8 mouse cellular contexts compared by ENCODE assay signal in the genomic region with DNA sequence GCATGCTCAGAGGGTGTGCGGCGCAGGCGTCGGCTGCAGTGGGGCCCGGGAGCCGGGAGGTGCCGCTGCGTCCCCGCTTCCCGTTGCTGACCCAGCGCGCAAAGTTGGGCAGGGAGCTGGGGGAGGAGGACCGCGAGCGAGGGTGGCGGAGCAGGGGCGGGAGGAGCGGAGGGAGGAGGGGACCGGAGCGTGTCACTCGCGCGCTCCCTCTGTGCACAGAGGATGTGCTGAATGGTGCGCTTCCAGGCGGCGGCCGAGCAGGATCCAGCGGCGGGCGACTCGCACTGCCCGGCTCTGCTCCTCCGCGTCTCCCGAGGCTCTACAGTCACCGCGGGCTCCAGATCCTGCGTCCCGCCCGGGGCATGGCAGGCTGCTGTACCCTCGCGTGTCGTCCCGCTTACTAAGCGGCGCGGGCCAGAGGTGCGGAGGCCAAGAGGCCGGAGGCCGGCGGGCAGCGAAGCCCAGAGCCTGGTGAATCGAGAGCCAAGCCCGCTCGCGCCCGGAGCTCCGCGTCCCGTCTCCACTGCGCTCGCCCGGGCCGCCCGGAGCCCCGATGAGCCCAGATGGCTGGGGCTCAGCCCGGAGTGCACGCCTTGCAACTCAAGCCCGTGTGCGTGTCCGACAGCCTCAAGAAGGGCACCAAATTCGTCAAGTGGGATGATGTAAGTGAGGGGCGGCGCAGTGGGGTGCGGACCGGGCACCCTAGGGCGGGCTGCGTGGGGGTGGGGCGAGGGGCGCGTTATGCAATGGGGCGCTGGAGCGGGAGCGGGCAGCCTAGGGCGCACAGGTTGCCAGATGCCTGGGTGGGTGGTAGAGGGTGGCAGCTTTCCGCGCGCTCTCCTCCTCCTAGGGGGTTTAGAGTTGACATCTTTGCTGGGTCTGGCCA. TPM values are rescaled to one million over a fixed set of nuclear protein-coding genes. Genes with fewer than 3 reads are reported as not detected.
A peak's percentile ranks its signal among the peaks of the same experiment; 100 is the strongest.
DNase-seq lines count a peak whose midpoint lies in the region; ATAC-seq and TF ChIP-seq lines count a peak whose summit lies in the region.

A gene (plus strand): TSS at position 98 of the 886 bp plus-strand sequence.

- peak within 1 kb of the TSS; percentile 87 for H3K9ac ChIP-seq in forebrain, embryonic 16.5 days (replicated peaks; ENCODE audit: low read depth, low read length)
- H3K9ac ChIP-seq in liver, embryonic 15.5 days: peak within 1 kb of the TSS; percentile 46; the same call in 1 of the 2 replicates
- peak within 1 kb of the TSS; percentile 79 for H3K9ac ChIP-seq in neural tube, embryonic 11.5 days (ENCODE audit: low read length)
- peak within 1 kb of the TSS; percentile 80 for H3K9ac ChIP-seq in stomach, embryonic 15.5 days

- peak within 1 kb of the TSS; percentile 82 for H3K27ac ChIP-seq in forebrain, embryonic 16.5 days (ENCODE audit: low read length)
- H3K27ac ChIP-seq in liver, embryonic 15.5 days (replicated peaks): peak within 1 kb of the TSS; percentile 51; the same call in 1 of the 2 replicates
- H3K27ac ChIP-seq in neural tube, embryonic 11.5 days (ENCODE audit: low read depth, low read length): 0 out of 2 replicates have a peak within 1 kb of the TSS, but pooled peaks have one; percentile 15
- H3K27ac ChIP-seq in stomach, embryonic 15.5 days: peak within 1 kb of the TSS; percentile 64; the same call in 1 of the 2 replicates

- peak; percentile 88 to 91 for DNase-seq in cerebellum, adult 18-20 months
- DNase-seq in heart, postnatal 14 days: peak; percentile 89
- peak; percentile 87 for DNase-seq in layer of hippocampus, adult 11-12 months (ENCODE audit: low spot score)
- DNase-seq in neural tube, embryonic 11.5 days (ENCODE audit: low spot score): peak; percentile 91

- ATAC-seq in forebrain, embryonic 16.5 days: peak; percentile 97
- peak; percentile 85 for ATAC-seq in liver, embryonic 15.5 days (ENCODE audit: insufficient read depth)
- ATAC-seq in neural tube, embryonic 11.5 days (ENCODE audit: insufficient read depth, low FRiP score, low TSS enrichment): peak; percentile 97
- peak; percentile 96 for ATAC-seq in stomach, embryonic 15.5 days (ENCODE audit: insufficient read depth, low FRiP score, low read depth)

- H3K27me3 ChIP-seq in E14TG2a.4 (ENCODE audit: insufficient read depth, low read length): peaks cover 28% of the 10 kb centered on the region
- no peaks in the 10 kb centered on the region for H3K27me3 ChIP-seq in forebrain, embryonic 16.5 days (replicated peaks; ENCODE audit: control insufficient read depth, insufficient read depth, low read length)
- peaks cover 27% of the 10 kb centered on the region for H3K27me3 ChIP-seq in liver, embryonic 15.5 days
- no peaks in the 10 kb centered on the region for H3K27me3 ChIP-seq in neural tube, embryonic 11.5 days (ENCODE audit: control insufficient read depth, insufficient read depth, low read length)
- H3K27me3 ChIP-seq in stomach, embryonic 15.5 days (replicated peaks): no peaks in the 10 kb centered on the region

- no peaks in the 10 kb centered on the region for H3K9me3 ChIP-seq in E14TG2a.4 (ENCODE audit: low read length)
- H3K9me3 ChIP-seq in forebrain, embryonic 16.5 days (ENCODE audit: control insufficient read depth, low read length): no peaks in the 10 kb centered on the region
- no peaks in the 10 kb centered on the region for H3K9me3 ChIP-seq in liver, embryonic 15.5 days (replicated peaks)
- H3K9me3 ChIP-seq in neural tube, embryonic 11.5 days (ENCODE audit: control insufficient read depth, low read length): no peaks in the 10 kb centered on the region
- no peaks in the 10 kb centered on the region for H3K9me3 ChIP-seq in stomach, embryonic 15.5 days

- H3K36me3 ChIP-seq in E14TG2a.4 (ENCODE audit: insufficient read depth, low read length): no peaks in the 10 kb centered on the region
- H3K36me3 ChIP-seq in forebrain, embryonic 16.5 days (ENCODE audit: control insufficient read depth, insufficient read depth): no peaks in the 10 kb centered on the region
- H3K36me3 ChIP-seq in liver, embryonic 15.5 days (replicated peaks): no peaks in the 10 kb centered on the region
- H3K36me3 ChIP-seq in neural tube, embryonic 11.5 days (ENCODE audit: control insufficient read depth, insufficient read depth, low read length): no peaks in the 10 kb centered on the region
- H3K36me3 ChIP-seq in stomach, embryonic 15.5 days: no peaks in the 10 kb centered on the region

- peak within 1 kb of the TSS; percentile 54 for H3K4me2 ChIP-seq in forebrain, embryonic 16.5 days (ENCODE audit: low read length)
- H3K4me2 ChIP-seq in liver, embryonic 15.5 days: peak within 1 kb of the TSS; percentile 62
- H3K4me2 ChIP-seq in neural tube, embryonic 11.5 days (ENCODE audit: low read depth): peak within 1 kb of the TSS; percentile 95
- peak within 1 kb of the TSS; percentile 92 for H3K4me2 ChIP-seq in stomach, embryonic 15.5 days

- intact Hi-C loops in heart, postnatal 14 days (cut with DNase I): loop anchor here (1.0 to 10.0 kb wide), 6 partner anchors 104 to 538 kb away; no protein-coding TSS in a partner anchor

- peak within 1 kb of the TSS; percentile 91 for H3K4me3 ChIP-seq in E14TG2a.4 (replicated peaks; ENCODE audit: low read length)
- peak within 1 kb of the TSS; percentile 78 for H3K4me3 ChIP-seq in forebrain, embryonic 16.5 days (replicated peaks; ENCODE audit: low read length)
- H3K4me3 ChIP-seq in liver, embryonic 15.5 days (replicated peaks): peak within 1 kb of the TSS; percentile 58
- H3K4me3 ChIP-seq in neural tube, embryonic 11.5 days (ENCODE audit: low read depth, low read length): peak within 1 kb of the TSS; percentile 59
- H3K4me3 ChIP-seq in stomach, embryonic 15.5 days (replicated peaks): peak within 1 kb of the TSS; percentile 83

- TF ChIP-seq CTCF in E14TG2a.4 (conservative IDR thresholded peaks at IDR 0.05; ENCODE audit: low read length): no peak

- peaks cover 4% of the 10 kb centered on the region; the same call in 1 of the 2 replicates for H3K4me1 ChIP-seq in E14TG2a.4 (replicated peaks; ENCODE audit: low read depth, low read length)
- H3K4me1 ChIP-seq in forebrain, embryonic 16.5 days (replicated peaks; ENCODE audit: control insufficient read depth, insufficient read depth, low read length): peaks cover 7% of the 10 kb centered on the region; the same call in 1 of the 2 replicates
- H3K4me1 ChIP-seq in liver, embryonic 15.5 days (replicated peaks): no peaks in the 10 kb centered on the region
- peaks cover 4% of the 10 kb centered on the region for H3K4me1 ChIP-seq in neural tube, embryonic 11.5 days (ENCODE audit: control insufficient read depth, insufficient read depth, low read length)
- H3K4me1 ChIP-seq in stomach, embryonic 15.5 days: 0 out of 2 replicates have a peak, but pooled peaks cover 7% of the 10 kb centered on the region

- WGBS in forebrain, embryonic 16.5 days: under 1% methylated on average over 82 of the region's 88 CpGs
- WGBS in liver, embryonic 15.5 days (ENCODE audit: insufficient replicate concordance): under 1% methylated on average over 83 of the region's 88 CpGs
- WGBS in neural tube, embryonic 11.5 days: under 1% methylated on average over 78 of the region's 88 CpGs
- under 1% methylated on average over 79 of the region's 88 CpGs for WGBS in stomach, embryonic 15.5 days

RNA-seq across cellular contexts. Expression of the gene that starts here (rescaled TPM):
- 43.9 and 49.4 TPM in 2 replicates for polyA plus RNA-seq in forebrain, embryonic 16.5 days (2015; fragmentation: Nextera tagmentation; extraction: Ambion mirVana)
- total RNA-seq in heart, postnatal 14 days (2021): 1 to 10 TPM; 8.6 TPM
- polyA plus RNA-seq in liver, embryonic 15.5 days (2015; fragmentation: Nextera tagmentation; extraction: Ambion mirVana): 3.3 and 5.3 TPM in 2 replicates
- 10.8 and 11.7 TPM in 2 replicates for polyA plus RNA-seq in neural tube, embryonic 11.5 days (2014; fragmentation: Nextera tagmentation; extraction: Ambion mirVana)
- 15.9 and 16.4 TPM in 2 replicates for polyA plus RNA-seq in stomach, embryonic 15.5 days (2015; fragmentation: Nextera tagmentation; extraction: Ambion mirVana)

Comparison
In these comparisons a context has a peak if more than half of its experiments do, and no peak if none do; other contexts are left out.
1. Peak in every context shown above with its lines: DNase-seq, ATAC-seq, H3K4me3 ChIP-seq and H3K27ac ChIP-seq.
2. H3K27ac ChIP-seq: peak in every context shown above with its lines; median percentile 82 in forebrain, embryonic 16.5 days; 64 in stomach, embryonic 15.5 days; 51 in liver, embryonic 15.5 days; 15 in neural tube, embryonic 11.5 days.